Mouse (Mus musculus): ENCODE measurements around the gene Adgrg3. TPM values are rescaled to one million over a fixed set of nuclear protein-coding genes. Genes with fewer than 3 reads are reported as not detected.

Gene Adgrg3
- polyA plus RNA-seq, 1 experiment = 0.27 TPM

GRCm38 (mm10) chr8:94985023-94985422 is 32.5 kb upstream of the Adgrg3 start:
- H3K27me3 ChIP-seq (ENCODE audit: control insufficient read depth, insufficient read depth, low read length, poor library complexity, severe bottlenecking) = no peaks in the 10 kb centered on the region
- H3K9ac ChIP-seq (ENCODE audit: low read depth, poor library complexity, severe bottlenecking) = no peak overlapping the region
- no peaks in the 10 kb centered on the region for H3K36me3 ChIP-seq (ENCODE audit: control insufficient read depth, insufficient read depth, low read length, poor library complexity, severe bottlenecking)
- no peaks in the 10 kb centered on the region for H3K4me1 ChIP-seq (ENCODE audit: control insufficient read depth, insufficient read depth, low read length)
- H3K9me3 ChIP-seq (replicated peaks; ENCODE audit: control insufficient read depth, insufficient read depth, low read length, poor library complexity, severe bottlenecking) = no peaks in the 10 kb centered on the region; the same call in 1 of the 2 replicates
- no peak overlapping the region for H3K27ac ChIP-seq (ENCODE audit: insufficient read depth, low read length)
- H3K4me3 ChIP-seq (ENCODE audit: low read depth, low read length) = no peak overlapping the region
- TF ChIP-seq EP300 (IDR thresholded peaks at IDR 0.05; ENCODE audit: insufficient read depth, low read depth, low read length) (no peak), CTCF (IDR thresholded peaks at IDR 0.05; ENCODE audit: low read depth, low read length) (no peak), POLR2A (IDR thresholded peaks at IDR 0.05; ENCODE audit: insufficient read depth, low read length) (no peak)

GRCm38 (mm10) chr8:94986676-94987075 is 30.8 kb upstream of the Adgrg3 start:
- peaks cover 2% of the 10 kb centered on the region for H3K4me1 ChIP-seq (ENCODE audit: control insufficient read depth, insufficient read depth, low read length)
- H3K27ac ChIP-seq (ENCODE audit: insufficient read depth, low read length) = no peak overlapping the region
- no peak for TF ChIP-seq POLR2A (IDR thresholded peaks at IDR 0.05; ENCODE audit: insufficient read depth, low read length)
- no peak for TF ChIP-seq CTCF (IDR thresholded peaks at IDR 0.05; ENCODE audit: low read depth, low read length)
- TF ChIP-seq EP300 (IDR thresholded peaks at IDR 0.05; ENCODE audit: insufficient read depth, low read depth, low read length) = no peak
- H3K9ac ChIP-seq (ENCODE audit: low read depth, poor library complexity, severe bottlenecking) = no peak overlapping the region
- H3K4me3 ChIP-seq (ENCODE audit: low read depth, low read length) = no peak overlapping the region
- no peaks in the 10 kb centered on the region for H3K27me3 ChIP-seq (ENCODE audit: control insufficient read depth, insufficient read depth, low read length, poor library complexity, severe bottlenecking)
- no peaks in the 10 kb centered on the region; the same call in 1 of the 2 replicates for H3K9me3 ChIP-seq (replicated peaks; ENCODE audit: control insufficient read depth, insufficient read depth, low read length, poor library complexity, severe bottlenecking)
- no peaks in the 10 kb centered on the region for H3K36me3 ChIP-seq (ENCODE audit: control insufficient read depth, insufficient read depth, low read length, poor library complexity, severe bottlenecking)

- no peak overlapping the region for H3K4me3 ChIP-seq (ENCODE audit: low read depth, low read length)
- H3K4me1 ChIP-seq (ENCODE audit: control insufficient read depth, insufficient read depth, low read length) = peaks cover 2% of the 10 kb centered on the region
- no peaks in the 10 kb centered on the region for H3K36me3 ChIP-seq (ENCODE audit: control insufficient read depth, insufficient read depth, low read length, poor library complexity, severe bottlenecking)
- no peak for TF ChIP-seq POLR2A (IDR thresholded peaks at IDR 0.05; ENCODE audit: insufficient read depth, low read length)
- TF ChIP-seq EP300 (IDR thresholded peaks at IDR 0.05; ENCODE audit: insufficient read depth, low read depth, low read length) = no peak
- no peak for TF ChIP-seq CTCF (IDR thresholded peaks at IDR 0.05; ENCODE audit: low read depth, low read length)
- no peaks in the 10 kb centered on the region for H3K27me3 ChIP-seq (ENCODE audit: control insufficient read depth, insufficient read depth, low read length, poor library complexity, severe bottlenecking)
- no peak overlapping the region for H3K9ac ChIP-seq (ENCODE audit: low read depth, poor library complexity, severe bottlenecking)
- no peaks in the 10 kb centered on the region; the same call in 1 of the 2 replicates for H3K9me3 ChIP-seq (replicated peaks; ENCODE audit: control insufficient read depth, insufficient read depth, low read length, poor library complexity, severe bottlenecking)
- H3K27ac ChIP-seq (ENCODE audit: insufficient read depth, low read length) = no peak overlapping the region
Measured at GRCm38 (mm10) chr8:94987553-94987952, 29.9 kb upstream of the Adgrg3 start.

DNA sequence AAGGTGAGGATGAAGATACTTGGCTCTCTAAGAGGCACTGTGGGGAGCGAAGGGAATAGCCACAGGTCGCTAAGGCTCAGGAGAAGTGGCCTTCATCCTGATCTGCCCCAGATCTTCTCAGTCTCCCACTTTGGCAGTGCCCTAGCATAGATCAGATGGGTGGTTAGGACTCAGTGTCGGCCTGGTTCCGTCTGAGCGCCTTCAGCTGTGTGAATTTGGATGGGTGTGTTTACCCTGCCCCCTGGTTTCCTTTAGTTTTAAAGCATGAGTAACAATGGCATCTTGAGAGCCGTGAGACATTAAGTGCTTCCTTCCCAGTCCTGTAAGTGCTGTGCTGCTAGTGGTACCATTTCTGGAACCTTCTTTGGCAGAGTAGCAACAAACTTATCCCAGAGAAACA is 28.9 kb upstream of the Adgrg3 start:
- H3K27me3 ChIP-seq (ENCODE audit: control insufficient read depth, insufficient read depth, low read length, poor library complexity, severe bottlenecking) = no peaks in the 10 kb centered on the region

GRCm38 (mm10) chr8:94989711-94990110 is 27.8 kb upstream of the Adgrg3 start:
- Histone ChIP-seq H3K4me3 (ENCODE audit: low read depth, low read length) (no peak overlapping the region), H3K36me3 (ENCODE audit: control insufficient read depth, insufficient read depth, low read length, poor library complexity, severe bottlenecking) (no peaks in the 10 kb centered on the region), H3K9ac (ENCODE audit: low read depth, poor library complexity, severe bottlenecking) (no peak overlapping the region), H3K27ac (ENCODE audit: insufficient read depth, low read length) (no peak overlapping the region), H3K4me1 (ENCODE audit: control insufficient read depth, insufficient read depth, low read length) (peaks cover 2% of the 10 kb centered on the region), H3K9me3 (replicated peaks; ENCODE audit: control insufficient read depth, insufficient read depth, low read length, poor library complexity, severe bottlenecking) (no peaks in the 10 kb centered on the region), H3K27me3 (ENCODE audit: control insufficient read depth, insufficient read depth, low read length, poor library complexity, severe bottlenecking) (no peaks in the 10 kb centered on the region)
- no peak for TF ChIP-seq CTCF (IDR thresholded peaks at IDR 0.05; ENCODE audit: low read depth, low read length)
- no peak for TF ChIP-seq POLR2A (IDR thresholded peaks at IDR 0.05; ENCODE audit: insufficient read depth, low read length)
- TF ChIP-seq EP300 (IDR thresholded peaks at IDR 0.05; ENCODE audit: insufficient read depth, low read depth, low read length) = no peak

More for the DNA sequence above, 28.9 kb upstream of the Adgrg3 start:
- Histone ChIP-seq H3K27ac (ENCODE audit: insufficient read depth, low read length) (no peak overlapping the region), H3K9me3 (replicated peaks; ENCODE audit: control insufficient read depth, insufficient read depth, low read length, poor library complexity, severe bottlenecking) (no peaks in the 10 kb centered on the region), H3K36me3 (ENCODE audit: control insufficient read depth, insufficient read depth, low read length, poor library complexity, severe bottlenecking) (no peaks in the 10 kb centered on the region), H3K4me1 (ENCODE audit: control insufficient read depth, insufficient read depth, low read length) (peaks cover 2% of the 10 kb centered on the region), H3K4me3 (ENCODE audit: low read depth, low read length) (no peak overlapping the region), H3K9ac (ENCODE audit: low read depth, poor library complexity, severe bottlenecking) (no peak overlapping the region)
- no peak for TF ChIP-seq POLR2A (IDR thresholded peaks at IDR 0.05; ENCODE audit: insufficient read depth, low read length)
- no peak for TF ChIP-seq EP300 (IDR thresholded peaks at IDR 0.05; ENCODE audit: insufficient read depth, low read depth, low read length)
- TF ChIP-seq CTCF (IDR thresholded peaks at IDR 0.05; ENCODE audit: low read depth, low read length) = no peak

- H3K4me1 ChIP-seq (ENCODE audit: control insufficient read depth, insufficient read depth, low read length) = peaks cover 2% of the 10 kb centered on the region
- H3K9me3 ChIP-seq (replicated peaks; ENCODE audit: control insufficient read depth, insufficient read depth, low read length, poor library complexity, severe bottlenecking) = no peaks in the 10 kb centered on the region
- H3K27me3 ChIP-seq (ENCODE audit: control insufficient read depth, insufficient read depth, low read length, poor library complexity, severe bottlenecking) = no peaks in the 10 kb centered on the region
- H3K27ac ChIP-seq (ENCODE audit: insufficient read depth, low read length) = no peak overlapping the region
- H3K9ac ChIP-seq (ENCODE audit: low read depth, poor library complexity, severe bottlenecking) = no peak overlapping the region
- no peak overlapping the region for H3K4me3 ChIP-seq (ENCODE audit: low read depth, low read length)
- TF ChIP-seq POLR2A (IDR thresholded peaks at IDR 0.05; ENCODE audit: insufficient read depth, low read length) = no peak
- no peaks in the 10 kb centered on the region for H3K36me3 ChIP-seq (ENCODE audit: control insufficient read depth, insufficient read depth, low read length, poor library complexity, severe bottlenecking)
Measured at GRCm38 (mm10) chr8:94990598-94991453, 26.7 kb upstream of the Adgrg3 start.
